Mouse (Mus musculus): ENCODE measurements around the gene Sumf1.

DNA sequence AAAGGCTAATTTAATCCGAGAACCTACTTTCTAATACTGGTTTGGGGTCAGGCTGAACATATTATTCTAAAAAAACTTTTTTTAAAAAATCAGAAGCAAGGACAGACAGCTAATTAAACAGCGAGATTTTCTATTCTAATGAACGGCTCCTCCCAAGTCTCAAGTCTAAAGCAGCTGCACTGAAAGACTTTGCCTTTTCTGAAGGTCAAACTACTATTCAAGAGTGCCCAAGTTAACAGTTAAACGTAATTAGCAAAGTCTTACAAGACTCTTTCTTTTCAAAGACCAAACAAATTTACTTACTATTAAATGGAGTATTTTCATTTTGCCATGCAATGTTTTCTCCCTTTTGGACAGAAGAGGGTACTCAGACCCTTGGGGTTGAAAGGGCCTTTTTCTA is 20.8 kb upstream of the Sumf1 start:
- TF ChIP-seq CTCF (IDR thresholded peaks at IDR 0.05; ENCODE audit: control insufficient read depth, insufficient read depth, insufficient read length): no peak
- TF ChIP-seq FOSL1 (IDR thresholded peaks at IDR 0.05; ENCODE audit: insufficient read depth, low read length, poor library complexity, severe bottlenecking): no peak
- no peak for TF ChIP-seq MAX (IDR thresholded peaks at IDR 0.05)
- TF ChIP-seq MYOD1 (IDR thresholded peaks at IDR 0.05; ENCODE audit: control insufficient read depth, insufficient read length, low read depth): no peak

All from C2C12 (cell line).